Mouse (Mus musculus): ENCODE results near the gene Prcp.
"Not testable (repeated sequence)": the region's sequence is repeated elsewhere in the genome, so short reads cannot be mapped to it uniquely, and the experiment has no call there.

Gene Prcp

GRCm38 (mm10) chr7:92978720-92979119 is 104.5 kb downstream of the Prcp start:
- not testable (repeated sequence) for DNase-seq (ENCODE audit: low read depth, low spot score)

GRCm38 (mm10) chr7:92980741-92981140 is 106.5 kb downstream of the Prcp start:
- DNase-seq (ENCODE audit: low read depth, low spot score), result no peak

GRCm38 (mm10) chr7:92981864-92982263 is 107.6 kb downstream of the Prcp start:
- DNase-seq (ENCODE audit: low read depth, low spot score), result no peak
